In the genomic region with DNA sequence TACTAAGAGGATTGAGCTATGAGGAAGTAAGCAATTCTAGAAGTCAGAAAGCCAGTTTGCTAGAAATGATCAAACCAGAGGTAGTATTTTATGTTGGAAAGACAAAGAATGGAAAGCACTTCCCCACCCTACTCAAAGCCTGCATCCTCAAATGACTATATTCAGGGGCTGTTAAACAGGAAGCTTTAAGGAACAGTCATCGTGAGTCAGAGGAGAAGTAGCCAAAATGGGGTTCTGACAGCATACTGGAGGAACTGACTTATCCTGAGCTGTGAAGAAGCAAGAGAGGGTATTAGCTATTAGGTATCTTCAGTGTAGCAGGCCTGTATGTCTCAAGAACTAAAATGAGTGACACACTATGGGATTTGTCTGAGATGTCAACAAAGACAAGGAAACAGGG, we compare ENCODE assay signal across 27 mouse cellular contexts.
DNase-seq lines count a peak whose midpoint lies in the region; ATAC-seq and TF ChIP-seq lines count a peak whose summit lies in the region.
"Had no signal": no experiment of that assay in that cellular context is flagged by ENCODE, and none has a peak within 500 bp of the region (broad histone marks: within the 10 kb centered on the region; RNA-seq: fewer than 3 reads in every experiment).

No protein-coding gene starts in this region.

- H3K79me2 ChIP-seq in macrophage (ENCODE audit: inconsistent target), result no peaks in the 10 kb centered on the region

- H3K9ac ChIP-seq in forebrain, embryonic 14.5 days (ENCODE audit: low read length), result no peak overlapping the region
- no peak overlapping the region for H3K9ac ChIP-seq in intestine, embryonic 16.5 days (ENCODE audit: low read depth, low read length)
- H3K9ac ChIP-seq: embryonic facial prominence, embryonic 12.5 days; forebrain, embryonic 12.5 days; heart, embryonic 12.5 days; liver, embryonic 12.5 days had no signal

- H3K36me3 ChIP-seq in macrophage (ENCODE audit: inconsistent target), result no peaks in the 10 kb centered on the region
- H3K36me3 ChIP-seq in forebrain, embryonic 14.5 days (ENCODE audit: control insufficient read depth, insufficient read depth, low read length), result no peaks in the 10 kb centered on the region
- H3K36me3 ChIP-seq in intestine, embryonic 16.5 days (ENCODE audit: control insufficient read depth, insufficient read depth, low read length), result no peaks in the 10 kb centered on the region
- H3K36me3 ChIP-seq: embryonic facial prominence, embryonic 12.5 days; forebrain, embryonic 12.5 days; G1E; heart, embryonic 12.5 days; liver, embryonic 12.5 days had no signal

- peaks cover 26% of the 10 kb centered on the region for H3K4me1 ChIP-seq in bone marrow macrophage, adult 2 months (ENCODE audit: control insufficient read depth, insufficient read depth, low read length)
- no peaks in the 10 kb centered on the region; the same call in 1 of the 2 replicates for H3K4me1 ChIP-seq in forebrain, embryonic 14.5 days (ENCODE audit: control insufficient read depth, insufficient read depth, low read length)
- no peaks in the 10 kb centered on the region for H3K4me1 ChIP-seq in intestine, embryonic 16.5 days (ENCODE audit: control insufficient read depth, insufficient read depth, low read length)
- H3K4me1 ChIP-seq: embryonic facial prominence, embryonic 12.5 days; heart, embryonic 12.5 days; liver, embryonic 12.5 days had no signal

- no peak for TF ChIP-seq POLR2A in bone marrow macrophage, adult 2 months (IDR thresholded peaks at IDR 0.05; ENCODE audit: borderline replicate concordance, low read depth, low read length)

- WGBS in macrophage (ENCODE audit: missing documents), result 0% methylated on average over 1 of the region's 1 CpGs
- 83% methylated on average over 1 of the region's 1 CpGs for WGBS in forebrain, embryonic 14.5 days
- WGBS in intestine, embryonic 16.5 days, result 60% methylated on average over 1 of the region's 1 CpGs

- H3K4me2 ChIP-seq in forebrain, embryonic 14.5 days (ENCODE audit: low read length), result no peak overlapping the region
- no peak overlapping the region for H3K4me2 ChIP-seq in intestine, embryonic 16.5 days (ENCODE audit: low read depth, low read length)
- H3K4me2 ChIP-seq: embryonic facial prominence, embryonic 12.5 days; forebrain, embryonic 12.5 days; heart, embryonic 12.5 days; liver, embryonic 12.5 days had no signal

- no peak overlapping the region for H3K4me3 ChIP-seq in bone marrow macrophage, adult 2 months (ENCODE audit: insufficient read depth, low read length)
- no peak overlapping the region for H3K4me3 ChIP-seq in macrophage (ENCODE audit: inconsistent target)
- no peak overlapping the region for H3K4me3 ChIP-seq in forebrain, embryonic 14.5 days (ENCODE audit: low read depth, low read length)
- H3K4me3 ChIP-seq in intestine, embryonic 16.5 days (ENCODE audit: low read length), result no peak overlapping the region
- H3K4me3 ChIP-seq: embryonic facial prominence, embryonic 12.5 days; erythroblast, embryonic 14.5 days; forebrain, embryonic 12.5 days; heart, embryonic 12.5 days; liver, embryonic 12.5 days had no signal

- no peak for ATAC-seq in forebrain, embryonic 14.5 days
- no peak for ATAC-seq in intestine, embryonic 16.5 days
- ATAC-seq: liver, embryonic 12.5 days; midbrain, embryonic 16.5 days had no signal

- no peaks in the 10 kb centered on the region for H3K9me3 ChIP-seq in forebrain, embryonic 14.5 days (replicated peaks; ENCODE audit: control insufficient read depth, low read length)
- H3K9me3 ChIP-seq in intestine, embryonic 16.5 days (ENCODE audit: control insufficient read depth, low read length), result no peaks in the 10 kb centered on the region
- H3K9me3 ChIP-seq: embryonic facial prominence, embryonic 12.5 days; forebrain, embryonic 12.5 days; liver, embryonic 12.5 days had no signal

- H3K27ac ChIP-seq in bone marrow macrophage, adult 2 months (ENCODE audit: insufficient read depth, low read depth, low read length), result peak overlapping the region; percentile 87
- peak overlapping the region; percentile 70 for H3K27ac ChIP-seq in macrophage
- no peak overlapping the region for H3K27ac ChIP-seq in forebrain, embryonic 14.5 days (ENCODE audit: low read depth, low read length)
- no peak overlapping the region for H3K27ac ChIP-seq in intestine, embryonic 16.5 days (ENCODE audit: low read length)
- H3K27ac ChIP-seq: embryonic facial prominence, embryonic 12.5 days; forebrain, embryonic 12.5 days; liver, embryonic 12.5 days had no signal

- peak; percentile 31 for DNase-seq in adrenal gland, adult 2 months
- DNase-seq in adrenal gland, postnatal 25 days, result no peak
- peak; percentile 87 for DNase-seq in 3T3-L1 (ENCODE audit: low read depth, low spot score)
- no peak for DNase-seq in forebrain, embryonic 14.5 days (ENCODE audit: low spot score)
- no peak for DNase-seq in lung, postnatal 10 days
- DNase-seq: adrenal gland, postnatal 14 days; cerebellum, adult 11-12 months; cerebellum, postnatal 14 days; heart, postnatal 10 days; kidney, adult 18-20 months; kidney, postnatal 14 days; lung, adult 18-20 months; lung, postnatal 14 days; right cerebral cortex, adult 18-20 months; right cerebral cortex, postnatal 4 days; thymus, postnatal 4 days had no signal

- TF ChIP-seq CTCF in bone marrow macrophage, adult 2 months (IDR thresholded peaks at IDR 0.05; ENCODE audit: low read depth, low read length), result no peak

- H3K27me3 ChIP-seq in forebrain, embryonic 14.5 days (replicated peaks; ENCODE audit: control insufficient read depth, insufficient read depth, low read length), result no peaks in the 10 kb centered on the region
- H3K27me3 ChIP-seq in intestine, embryonic 16.5 days (replicated peaks; ENCODE audit: control insufficient read depth, insufficient read depth, low read length), result no peaks in the 10 kb centered on the region
- H3K27me3 ChIP-seq: CH12.LX; embryonic facial prominence, embryonic 12.5 days; forebrain, embryonic 12.5 days; heart, embryonic 12.5 days; liver, embryonic 12.5 days had no signal

Comparison
In these comparisons a context has a peak if more than half of its experiments do, and no peak if none do; other contexts are left out.
1. DNase-seq: peak in adrenal gland, adult 2 months (single experiment) and 3T3-L1 (single experiment); none in adrenal gland, postnatal 25 days (single experiment), forebrain, embryonic 14.5 days (single experiment) and lung, postnatal 10 days (single experiment).
2. H3K27ac ChIP-seq: peak in bone marrow macrophage, adult 2 months (single experiment) and macrophage (single experiment); none in forebrain, embryonic 14.5 days (single experiment) and intestine, embryonic 16.5 days (single experiment).